Mouse (Mus musculus): Measurements from ENCODE around the gene Pacrg.

- TF ChIP-seq CTCF (IDR thresholded peaks at IDR 0.05; ENCODE audit: low read depth, low read length) (no peak), TAL1 (conservative IDR thresholded peaks at IDR 0.05; ENCODE audit: low read depth, low read length) (no peak), POLR2AphosphoS5 (IDR thresholded peaks at IDR 0.05; ENCODE audit: insufficient replicate concordance, low read depth, low read length) (no peak)
Observed at GRCm38 (mm10) chr17:10386548-10386947, 453.6 kb downstream of the Pacrg start.

Measured in G1E (cell line).